Mouse (Mus musculus): ENCODE data around the gene Olfr190.
"Not testable (repeated sequence)": the region's sequence is repeated elsewhere in the genome, so short reads cannot be mapped to it uniquely, and the experiment has no call there.

Olfr190 gene

DNA sequence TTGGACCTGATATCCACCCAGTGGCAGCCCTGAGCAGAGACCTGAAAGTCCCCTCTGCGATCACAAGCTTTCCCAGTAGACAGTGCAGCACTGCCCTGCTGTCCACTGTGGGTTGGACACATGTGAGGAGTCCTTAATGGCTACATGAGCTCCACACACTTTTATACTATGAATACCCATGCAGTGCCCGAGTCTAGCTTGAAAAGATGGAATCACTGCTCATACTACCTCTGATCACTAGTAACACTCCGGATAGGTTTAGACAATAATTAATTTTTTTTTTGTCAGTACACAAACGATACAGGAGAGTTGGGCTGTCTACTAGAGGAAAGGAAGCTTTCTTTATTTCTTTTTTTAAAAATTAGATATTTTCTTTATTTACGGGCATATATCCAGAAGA lies at the start of gene Olfr190:
Gene Olfr190 (minus strand): TSS at position 101 of the 400 bp plus-strand sequence.
- no peak for DNase-seq

DNA sequence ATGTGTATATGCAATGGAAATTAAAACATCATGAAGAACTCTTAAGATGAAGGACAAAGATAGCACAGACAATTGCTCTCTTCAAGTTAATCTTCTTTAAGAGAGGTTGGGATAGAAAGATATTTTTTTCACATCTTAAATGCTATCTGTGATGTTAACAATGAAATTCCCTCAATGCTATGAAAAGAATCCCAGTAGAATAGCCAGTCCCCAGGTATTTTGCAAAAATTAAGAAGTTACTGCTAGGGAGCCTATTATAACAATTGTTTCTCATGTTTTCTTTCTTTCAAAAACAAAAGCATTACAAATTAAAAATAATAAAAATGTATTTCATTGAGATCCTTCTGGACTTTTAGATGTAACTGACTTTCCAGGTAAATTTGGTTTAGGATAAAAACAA lies 43.2 kb upstream of the Olfr190 start, which contains the start of gene Olfr194:
Gene Olfr194 (minus strand): TSS at position 101 of the 400 bp plus-strand sequence.
- DNase-seq = no peak

DNA sequence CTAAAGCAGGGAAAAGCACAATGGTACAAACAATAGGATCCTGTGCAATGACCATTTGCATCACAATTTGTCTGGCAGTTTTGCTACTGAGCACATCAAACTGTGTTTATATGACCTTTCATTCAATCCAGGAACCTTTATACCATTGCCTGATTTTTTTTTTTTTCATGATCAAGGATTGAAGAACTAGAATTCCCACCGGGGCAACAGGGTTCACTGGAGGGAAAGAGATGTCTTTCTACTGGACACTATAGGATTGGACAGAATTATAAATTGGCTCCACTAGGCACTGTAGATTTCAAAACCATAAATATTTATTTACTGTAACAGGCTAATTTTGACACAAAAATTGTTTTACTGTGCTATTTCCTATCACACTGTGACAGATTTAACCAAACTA lies 34.0 kb upstream of the Olfr190 start, which contains the start of gene Olfr193:
Gene Olfr193 (minus strand): TSS at position 101 of the 400 bp plus-strand sequence.
- DNase-seq = no peak

DNA sequence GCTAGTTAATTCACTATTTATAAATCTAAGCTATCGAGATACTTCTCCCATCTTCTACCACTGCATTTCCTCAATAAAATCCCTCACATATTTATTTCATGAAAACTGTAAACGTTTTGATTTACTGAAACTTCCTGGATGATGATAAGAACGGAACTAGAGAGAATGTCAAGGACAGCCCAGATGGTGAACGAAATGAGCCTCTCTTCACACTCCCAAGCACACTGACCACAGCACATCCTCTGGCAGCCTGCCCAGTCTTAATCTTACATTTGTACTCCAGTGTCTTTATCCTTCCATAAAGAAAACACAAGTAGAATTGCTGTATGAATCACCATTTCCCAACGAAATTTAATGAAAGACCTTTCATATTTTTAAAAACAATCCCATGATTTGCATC lies 30.7 kb upstream of the Olfr190 start:
- DNase-seq = not testable (repeated sequence)

GRCm38 (mm10) chr16:59105312-59105711 lies 27.5 kb upstream of the Olfr190 start:
- no peak for DNase-seq

DNA sequence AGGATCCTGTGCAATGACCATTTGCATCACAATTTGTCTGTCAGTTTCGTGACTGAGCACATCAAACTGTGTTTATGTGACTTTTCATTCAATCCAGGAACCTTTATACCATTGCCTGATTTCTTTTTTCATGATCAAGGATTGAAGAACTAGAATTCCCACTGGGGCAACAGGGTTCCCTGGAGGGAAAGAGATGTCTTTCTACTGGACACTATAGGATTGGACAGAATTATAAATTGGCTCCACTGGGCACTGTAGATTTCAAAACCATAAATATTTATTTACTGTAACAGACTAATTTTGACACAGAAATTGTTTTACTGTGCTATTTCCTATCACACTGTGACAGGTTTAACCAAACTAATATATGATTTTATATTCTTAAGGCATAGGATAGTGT lies 11.9 kb upstream of the Olfr190 start, which contains the start of gene Olfr191:
Gene Olfr191 (minus strand): TSS at position 101 of the 400 bp plus-strand sequence.
- DNase-seq = not testable (repeated sequence)

- DNase-seq = not testable (repeated sequence)
These were observed 3.3 kb upstream of the Olfr190 start for GRCm38 (mm10) chr16:59081113-59081512.

GRCm38 (mm10) chr16:59073520-59073919 lies 4.3 kb downstream of the Olfr190 start:
- DNase-seq = no peak

DNA sequence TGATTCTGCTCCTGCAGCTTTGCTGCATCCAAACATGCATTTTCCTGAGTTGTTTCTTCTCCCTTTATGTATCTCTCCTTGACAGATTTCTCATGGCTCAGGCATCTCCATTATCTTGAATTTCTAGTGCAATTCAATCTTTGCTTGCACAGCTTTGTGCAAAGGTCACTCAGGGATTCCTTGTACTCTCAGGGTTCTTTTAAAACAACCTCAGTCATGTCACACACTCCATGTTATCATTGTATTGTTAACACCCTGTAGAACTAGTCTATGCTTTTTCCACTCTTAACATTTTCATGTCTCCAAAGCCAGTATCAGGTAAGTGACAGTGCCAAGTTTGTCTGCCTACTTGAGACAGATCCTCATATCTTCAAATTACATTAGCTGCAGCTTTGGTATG lies 6.0 kb downstream of the Olfr190 start:
- DNase-seq = no peak

GRCm38 (mm10) chr16:59062411-59062810 lies 15.4 kb downstream of the Olfr190 start:
- DNase-seq = not testable (repeated sequence)

DNA sequence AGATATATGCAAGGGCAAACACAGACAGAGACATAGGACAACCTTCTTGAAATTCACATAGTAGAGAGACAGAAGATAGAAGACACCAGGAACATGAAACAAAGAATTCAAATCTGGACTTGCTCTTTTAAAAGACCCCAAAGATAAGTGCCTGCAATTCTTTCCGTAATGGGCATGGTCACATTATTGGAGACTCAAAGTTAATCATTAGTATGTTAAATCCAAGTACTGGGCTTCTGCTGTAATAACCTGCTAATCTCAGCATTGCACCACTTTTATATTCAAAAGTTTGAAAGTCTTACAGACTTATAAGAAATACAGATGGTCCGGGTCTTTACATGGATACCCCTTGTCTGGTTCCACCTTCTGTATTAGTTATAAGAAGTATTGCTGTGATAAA lies 28.5 kb downstream of the Olfr190 start:
- DNase-seq = not testable (repeated sequence)

- no peak for DNase-seq
These were observed 28.9 kb downstream of the Olfr190 start for GRCm38 (mm10) chr16:59048860-59049259.

DNA sequence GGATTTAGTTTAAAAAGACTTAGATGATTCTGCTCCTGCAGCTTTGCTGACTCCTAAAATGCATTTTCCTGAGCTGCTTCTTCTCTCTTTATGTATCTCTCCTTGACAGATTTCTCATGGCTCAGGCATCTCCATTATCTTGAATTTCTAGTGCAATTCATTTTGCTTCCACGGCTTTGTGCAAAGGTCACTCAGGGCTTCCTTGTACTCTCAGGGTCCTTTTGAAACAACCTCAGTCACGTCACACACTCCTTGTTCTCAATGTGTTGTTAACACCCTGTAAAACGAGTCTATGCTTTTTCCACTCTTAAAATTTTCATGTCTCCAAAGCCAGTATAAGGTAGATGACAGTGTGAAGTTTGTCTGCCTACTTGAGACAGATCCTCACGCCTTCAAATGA lies 30.2 kb downstream of the Olfr190 start:
- no peak for DNase-seq

- no peak for DNase-seq
These were observed 32.0 kb downstream of the Olfr190 start for GRCm38 (mm10) chr16:59045835-59046234.

GRCm38 (mm10) chr16:59039710-59040109 lies 38.1 kb downstream of the Olfr190 start, which contains the start of gene Olfr187:
Gene Olfr187, minus strand, starts transcription at chr16:59039767.
- DNase-seq = no peak

GRCm38 (mm10) chr16:59030191-59030590 lies 47.6 kb downstream of the Olfr190 start, which contains the start of gene Olfr186:
Gene Olfr186, minus strand, starts transcription at chr16:59030291.
- no peak for DNase-seq
